Mouse (Mus musculus): ENCODE measurements around the gene Hck. TPM values are rescaled to one million over a fixed set of nuclear protein-coding genes. Genes with fewer than 3 reads are reported as not detected.

Gene Hck
- polyA plus RNA-seq (2015; fragmentation: Nextera tagmentation; extraction: Ambion mirVana): 0.91 and 1.1 TPM in 2 replicates

DNA sequence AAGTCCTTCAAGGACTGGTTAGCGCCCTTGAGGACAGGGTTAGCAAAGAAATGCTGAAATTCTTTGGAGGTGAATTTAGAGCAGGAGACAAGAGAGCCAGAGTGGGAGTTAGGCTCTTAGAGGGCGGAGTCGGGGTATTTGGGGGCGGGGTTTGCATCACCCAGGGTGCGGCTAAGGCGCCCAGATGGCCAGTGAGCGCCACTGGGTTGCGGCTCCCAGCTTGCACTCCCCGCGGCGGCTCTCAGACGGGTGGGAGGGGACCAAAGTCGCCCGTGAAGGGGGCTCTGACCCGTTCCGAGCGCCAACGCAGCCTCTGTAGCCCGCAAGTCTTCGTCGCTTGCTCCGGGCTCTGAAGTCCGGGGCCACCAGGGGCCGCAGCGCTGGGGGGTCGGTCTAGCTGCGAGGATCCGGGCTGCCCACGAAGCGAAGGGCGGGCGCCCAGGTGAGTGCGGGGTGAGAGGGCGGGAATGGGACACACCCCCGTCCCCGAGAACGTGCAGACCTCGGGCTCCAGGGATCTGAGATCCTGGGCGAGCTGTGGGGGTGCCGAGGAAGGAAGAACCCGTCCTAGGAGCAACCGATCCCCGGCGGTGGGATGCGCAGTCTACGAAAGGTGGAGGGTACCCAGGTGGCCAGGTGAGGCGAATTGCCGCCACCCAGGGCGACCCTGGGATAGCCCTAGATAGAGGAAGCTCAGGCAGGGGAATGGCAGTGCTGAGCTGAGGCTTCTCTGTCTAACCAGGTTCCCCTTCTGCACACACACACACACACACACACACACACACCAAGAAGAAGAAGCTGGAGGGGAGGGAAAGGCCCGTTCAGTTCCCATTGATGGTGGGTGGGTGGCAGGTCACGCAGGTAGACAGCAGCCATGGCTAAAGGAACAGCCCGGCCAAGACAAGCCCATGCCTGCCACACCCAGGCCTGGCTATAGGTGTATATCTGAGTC lies at the start of gene Hck:
Gene Hck, plus strand, starts transcription at position 156 of the 952 bp plus-strand sequence.
- Histone ChIP-seq H3K4me1 (peaks cover 16% of the 10 kb centered on the region), H3K9ac (peak within 1 kb of the TSS; percentile 43), H3K27me3 (peaks cover 77% of the 10 kb centered on the region), H3K27ac (no peak within 1 kb of the TSS), H3K36me3 (ENCODE audit: poor library complexity, severe bottlenecking) (no peaks in the 10 kb centered on the region), H3K4me2 (peak within 1 kb of the TSS; percentile 71), H3K4me3 (peak within 1 kb of the TSS; percentile 42), H3K9me3 (replicated peaks) (no peaks in the 10 kb centered on the region)
- WGBS: 3% methylated on average over 52 of the region's 52 CpGs
- ATAC-seq: peak; percentile 71

GRCm38 (mm10) chr2:153060216-153060615 lies 48.1 kb upstream of the Hck start:
- H3K9me3 ChIP-seq (replicated peaks): no peaks in the 10 kb centered on the region
- ATAC-seq: no peak
- WGBS: 89% methylated on average over 7 of the region's 7 CpGs
- H3K36me3 ChIP-seq (ENCODE audit: poor library complexity, severe bottlenecking): no peaks in the 10 kb centered on the region
- H3K4me2 ChIP-seq: no peak overlapping the region
- no peak overlapping the region for H3K27ac ChIP-seq
- no peak overlapping the region for H3K4me3 ChIP-seq
- H3K9ac ChIP-seq: no peak overlapping the region
- H3K27me3 ChIP-seq: no peaks in the 10 kb centered on the region
- peaks cover 7% of the 10 kb centered on the region; the same call in 1 of the 2 replicates for H3K4me1 ChIP-seq

- no peak overlapping the region for H3K4me3 ChIP-seq
- H3K4me2 ChIP-seq: no peak overlapping the region
Measured at GRCm38 (mm10) chr2:153063394-153063793, 44.9 kb upstream of the Hck start.

DNA sequence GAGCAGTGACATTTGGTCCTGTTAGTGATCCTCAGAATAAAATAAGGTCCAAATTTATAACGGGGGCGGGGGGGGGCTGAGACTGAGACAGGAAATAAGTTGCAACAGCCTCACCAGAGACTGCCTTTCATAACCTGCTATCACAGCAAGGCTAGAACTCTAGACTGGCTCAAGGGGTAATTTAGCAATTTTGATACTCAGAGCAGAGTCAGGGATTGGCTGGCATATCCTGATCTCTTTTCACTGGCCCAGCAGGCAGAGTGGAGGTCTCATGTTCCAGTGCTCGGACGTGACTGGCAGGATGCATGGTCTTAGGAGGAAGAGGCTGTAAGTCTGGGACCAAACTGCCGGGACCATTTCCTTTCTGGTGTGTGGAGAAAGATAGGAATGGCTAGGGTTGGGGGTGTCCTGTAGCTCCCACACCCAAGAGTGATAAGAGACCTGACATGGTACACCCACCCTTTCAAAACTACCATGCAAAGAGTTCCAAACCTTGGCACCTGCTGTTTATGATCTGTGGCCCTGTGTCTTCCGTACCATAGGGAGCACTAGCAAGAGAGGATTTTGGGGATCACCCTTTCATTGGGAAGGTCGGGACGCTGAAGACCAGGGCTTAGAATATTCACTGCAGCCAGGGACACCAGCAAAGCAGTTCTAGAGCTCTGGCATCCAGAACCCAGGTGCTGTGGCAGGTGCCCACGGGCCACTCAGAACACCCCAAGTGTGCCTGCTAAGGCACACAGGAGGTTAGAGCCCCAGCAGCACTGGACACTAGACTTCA lies 43.9 kb upstream of the Hck start:
- no peak overlapping the region for H3K27ac ChIP-seq
- H3K4me1 ChIP-seq: peaks cover 7% of the 10 kb centered on the region; the same call in 1 of the 2 replicates
- H3K36me3 ChIP-seq (ENCODE audit: poor library complexity, severe bottlenecking): no peaks in the 10 kb centered on the region
- no peak overlapping the region for H3K4me3 ChIP-seq
- ATAC-seq: no peak
- no peaks in the 10 kb centered on the region for H3K9me3 ChIP-seq (replicated peaks)
- H3K27me3 ChIP-seq: peaks cover 19% of the 10 kb centered on the region
- no peak overlapping the region for H3K4me2 ChIP-seq
- 78% methylated on average over 9 of the region's 9 CpGs for WGBS
- no peak overlapping the region for H3K9ac ChIP-seq

More at GRCm38 (mm10) chr2:153063394-153063793, 44.9 kb upstream of the Hck start:
- H3K9ac ChIP-seq: no peak overlapping the region
- no peaks in the 10 kb centered on the region for H3K9me3 ChIP-seq (replicated peaks)
- 48% methylated on average over 3 of the region's 3 CpGs for WGBS
- H3K27me3 ChIP-seq: peaks cover 16% of the 10 kb centered on the region
- ATAC-seq: no peak; the same call in 1 of the 2 replicates
- no peaks in the 10 kb centered on the region for H3K36me3 ChIP-seq (ENCODE audit: poor library complexity, severe bottlenecking)
- H3K27ac ChIP-seq: 0 out of 2 replicates have a peak overlapping the region, but pooled peaks have one; percentile 2
- H3K4me1 ChIP-seq: peaks cover 7% of the 10 kb centered on the region; the same call in 1 of the 2 replicates

GRCm38 (mm10) chr2:153065747-153066508 lies 42.3 kb upstream of the Hck start, which contains the start of gene Ccm2l:
Ccm2l (plus strand) TSS chr2:153065955.
- Histone ChIP-seq H3K4me1 (peaks cover 7% of the 10 kb centered on the region; the same call in 1 of the 2 replicates), H3K9ac (no peak within 1 kb of the TSS), H3K4me2 (no peak within 1 kb of the TSS), H3K9me3 (replicated peaks) (no peaks in the 10 kb centered on the region), H3K27me3 (peaks cover 34% of the 10 kb centered on the region), H3K4me3 (no peak within 1 kb of the TSS), H3K36me3 (ENCODE audit: poor library complexity, severe bottlenecking) (no peaks in the 10 kb centered on the region), H3K27ac (no peak within 1 kb of the TSS)
- 53% methylated on average over 12 of the region's 12 CpGs for WGBS
- ATAC-seq: no peak

GRCm38 (mm10) chr2:153066991-153067390 lies 41.3 kb upstream of the Hck start:
- no peak overlapping the region for H3K27ac ChIP-seq
- ATAC-seq: no peak
- H3K27me3 ChIP-seq: peaks cover 45% of the 10 kb centered on the region
- no peak overlapping the region for H3K4me3 ChIP-seq
- H3K9me3 ChIP-seq (replicated peaks): no peaks in the 10 kb centered on the region
- no peak overlapping the region for H3K4me2 ChIP-seq
- peaks cover 14% of the 10 kb centered on the region for H3K4me1 ChIP-seq
- no peaks in the 10 kb centered on the region for H3K36me3 ChIP-seq (ENCODE audit: poor library complexity, severe bottlenecking)
- 44% methylated on average over 6 of the region's 6 CpGs for WGBS
- no peak overlapping the region for H3K9ac ChIP-seq

DNA sequence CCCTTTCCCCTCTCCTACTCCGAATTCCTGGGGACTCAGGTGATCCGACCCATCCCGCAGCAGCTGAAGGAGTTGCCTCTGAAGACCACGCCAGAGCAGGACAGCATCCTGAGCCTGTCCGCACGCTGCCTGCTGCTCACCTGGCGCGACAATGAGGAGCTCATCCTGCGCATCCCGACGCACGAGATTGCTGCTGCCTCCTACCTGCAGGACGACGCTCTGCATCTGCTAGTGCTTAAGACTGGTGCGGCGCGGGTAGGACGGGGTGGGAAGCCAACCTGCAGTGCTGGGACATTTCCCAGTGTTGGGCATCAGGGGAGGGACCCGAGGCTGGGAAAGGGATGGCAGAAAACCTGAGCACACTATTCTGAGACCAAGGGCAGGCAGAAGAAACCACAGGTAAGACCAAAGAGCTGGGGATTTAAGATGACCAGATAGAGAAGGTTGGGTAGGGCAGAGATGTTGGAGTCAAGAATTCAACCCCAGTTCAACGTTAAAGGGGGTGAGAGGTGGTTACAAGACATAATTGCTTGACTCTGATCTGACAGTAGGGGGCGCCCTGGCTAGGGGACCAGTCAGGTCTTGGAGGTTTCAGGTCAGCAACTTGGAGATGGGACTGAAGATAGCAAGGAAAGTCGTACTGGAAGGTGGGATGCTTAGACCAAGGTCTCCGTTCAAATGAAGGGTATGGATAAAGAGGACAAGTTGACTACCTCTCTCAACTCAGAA lies 37.3 kb upstream of the Hck start:
- peaks cover 10% of the 10 kb centered on the region for H3K4me1 ChIP-seq
- peaks cover 75% of the 10 kb centered on the region for H3K27me3 ChIP-seq
- ATAC-seq: no peak
- no peaks in the 10 kb centered on the region for H3K9me3 ChIP-seq (replicated peaks)
- peak overlapping the region; percentile 61; the same call in 1 of the 2 replicates for H3K4me2 ChIP-seq
- H3K9ac ChIP-seq: no peak overlapping the region
- no peak overlapping the region for H3K27ac ChIP-seq
- WGBS: 6% methylated on average over 23 of the region's 23 CpGs
- peak overlapping the region; percentile 5; the same call in 1 of the 2 replicates for H3K4me3 ChIP-seq
- no peaks in the 10 kb centered on the region for H3K36me3 ChIP-seq (ENCODE audit: poor library complexity, severe bottlenecking)

GRCm38 (mm10) chr2:153071491-153072184 lies 36.6 kb upstream of the Hck start:
- H3K36me3 ChIP-seq (ENCODE audit: poor library complexity, severe bottlenecking): no peaks in the 10 kb centered on the region
- peak overlapping the region; percentile 35 for H3K4me3 ChIP-seq
- no peak overlapping the region for H3K27ac ChIP-seq
- H3K27me3 ChIP-seq: peaks cover 77% of the 10 kb centered on the region
- no peaks in the 10 kb centered on the region for H3K9me3 ChIP-seq (replicated peaks)
- peak; percentile 57 for ATAC-seq
- peak overlapping the region; percentile 61 for H3K4me2 ChIP-seq
- peak overlapping the region; percentile 61 for H3K9ac ChIP-seq
- WGBS: 2% methylated on average over 52 of the region's 67 CpGs
- H3K4me1 ChIP-seq: peaks cover 10% of the 10 kb centered on the region

GRCm38 (mm10) chr2:153074651-153075050 lies 33.6 kb upstream of the Hck start:
- no peaks in the 10 kb centered on the region for H3K36me3 ChIP-seq (ENCODE audit: poor library complexity, severe bottlenecking)
- no peaks in the 10 kb centered on the region for H3K9me3 ChIP-seq (replicated peaks)
- peaks cover 10% of the 10 kb centered on the region for H3K4me1 ChIP-seq
- no peak overlapping the region for H3K9ac ChIP-seq
- H3K27ac ChIP-seq: no peak overlapping the region
- peaks cover 66% of the 10 kb centered on the region for H3K27me3 ChIP-seq
- ATAC-seq: no peak
- WGBS: 84% methylated on average over 10 of the region's 10 CpGs
- no peak overlapping the region for H3K4me2 ChIP-seq
- H3K4me3 ChIP-seq: no peak overlapping the region

DNA sequence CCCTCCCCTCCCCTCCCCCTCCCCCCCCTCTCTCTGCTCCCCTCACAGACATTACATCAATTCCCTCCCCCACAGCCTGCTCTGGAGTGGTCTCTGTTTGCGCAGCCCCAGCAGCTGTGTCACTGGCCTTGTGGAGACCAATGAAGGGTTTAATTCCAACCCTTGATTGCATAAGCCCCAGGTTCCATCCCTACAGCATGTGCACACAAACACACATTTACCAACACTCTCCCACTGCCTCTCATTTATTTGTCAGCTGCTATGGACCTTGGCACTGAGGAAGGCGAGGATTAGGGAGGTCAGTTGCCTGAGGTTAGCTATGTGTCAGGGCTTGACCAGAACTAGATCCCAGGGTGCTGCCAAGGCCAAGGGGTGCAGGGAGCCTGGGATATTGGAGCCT lies 32.3 kb upstream of the Hck start:
- no peak overlapping the region for H3K9ac ChIP-seq

More for the DNA sequence above, 32.3 kb upstream of the Hck start:
- 59% methylated on average over 2 of the region's 2 CpGs for WGBS
- H3K9me3 ChIP-seq (replicated peaks): no peaks in the 10 kb centered on the region
- H3K4me1 ChIP-seq: peaks cover 10% of the 10 kb centered on the region
- no peaks in the 10 kb centered on the region for H3K36me3 ChIP-seq (ENCODE audit: poor library complexity, severe bottlenecking)
- H3K4me3 ChIP-seq: no peak overlapping the region
- no peak overlapping the region for H3K4me2 ChIP-seq
- H3K27me3 ChIP-seq: peaks cover 53% of the 10 kb centered on the region
- no peak overlapping the region for H3K27ac ChIP-seq
- ATAC-seq: no peak

Measured in forebrain, embryonic 13.5 days (tissue).